Mouse (Mus musculus) mouse embryonic stem cell (cell line): ENCODE data around the gene BC049715.
"Not testable (repeated sequence)": the region's sequence is repeated elsewhere in the genome, so short reads cannot be mapped to it uniquely, and the experiment has no call there.

ENCODE experiments used
- in situ Hi-C, 2 experiments: fragments of 300-500 bp; cut with MboI; formaldehyde crosslinking; loops; 1 replicate in 1 of 2; 3 replicates in 1 of 2; pipeline ENCODE4 v1.14.3; 2019 to 2020; ENCODE audit warnings: low sequenced_read_pairs in 2 of 2, low pct_unique_long_range_greater_than_20kb in 1 of 2, mixed read lengths in 1 of 2; ENCODE audit not compliant: unreplicated experiment in 1 of 2

The BC049715 gene

GRCm38 (mm10) chr6:136827516-136827880, at the start of gene BC049715:
Gene BC049715 (plus strand): TSS chr6:136827626.
- in situ Hi-C loops, result no loop called here

GRCm38 (mm10) chr6:136781377-136781986, 45.9 kb upstream of the BC049715 start, which contains the start of gene Gucy2c:
Gene Gucy2c (minus strand): TSS chr6:136781765.
- in situ Hi-C loops, result no loop called here

GRCm38 (mm10) chr6:136782146-136782545, 45.3 kb upstream of the BC049715 start:
- in situ Hi-C loops, result no loop called here

GRCm38 (mm10) chr6:136782761-136783160, 44.7 kb upstream of the BC049715 start:
- in situ Hi-C loops, result no loop called here

GRCm38 (mm10) chr6:136789391-136789971, 37.9 kb upstream of the BC049715 start:
- in situ Hi-C loops, result no loop called here

- in situ Hi-C loops, result no loop called here
Observed at GRCm38 (mm10) chr6:136792884-136793758, 34.3 kb upstream of the BC049715 start.

GRCm38 (mm10) chr6:136793831-136794525, 33.4 kb upstream of the BC049715 start:
- in situ Hi-C loops, result no loop called here

- in situ Hi-C loops, result no loop called here
Observed at GRCm38 (mm10) chr6:136795110-136795509, 32.3 kb upstream of the BC049715 start.

- in situ Hi-C loops, result no loop called here
Observed at GRCm38 (mm10) chr6:136795850-136796249, 31.6 kb upstream of the BC049715 start.

- in situ Hi-C loops, result not testable (repeated sequence)
Observed at GRCm38 (mm10) chr6:136797874-136798693, 29.3 kb upstream of the BC049715 start.

- in situ Hi-C loops, result no loop called here
Observed at GRCm38 (mm10) chr6:136800710-136801109, 26.7 kb upstream of the BC049715 start.

- in situ Hi-C loops, result no loop called here
Observed at GRCm38 (mm10) chr6:136801274-136801673, 26.2 kb upstream of the BC049715 start.

GRCm38 (mm10) chr6:136803093-136803738, 24.2 kb upstream of the BC049715 start:
- in situ Hi-C loops, result no loop called here

GRCm38 (mm10) chr6:136803739-136804633, 23.4 kb upstream of the BC049715 start, which contains the start of gene Hist4h4:
Gene Hist4h4 (minus strand): TSS chr6:136804415.
- in situ Hi-C loops, result no loop called here

GRCm38 (mm10) chr6:136804705-136805408, 22.6 kb upstream of the BC049715 start:
- in situ Hi-C loops, result no loop called here

GRCm38 (mm10) chr6:136805409-136805775, 22.0 kb upstream of the BC049715 start:
- in situ Hi-C loops, result no loop called here
